Mouse (Mus musculus): ENCODE data around the gene Cx3cl1. TPM values are rescaled to one million over a fixed set of nuclear protein-coding genes. Genes with fewer than 3 reads are reported as not detected.

Gene Cx3cl1
- polyA plus RNA-seq, 2 experiments, result 8.6 to 10.5 TPM

GRCm38 (mm10) chr8:94781838-94782235, 10.0 kb downstream of the Cx3cl1 start:
- peaks cover 27% of the 10 kb centered on the region for H3K4me1 ChIP-seq (ENCODE audit: control insufficient read depth, insufficient read depth, low read length)
- H3K4me3 ChIP-seq (replicated peaks; ENCODE audit: low read length), result 0 out of 2 replicates have a peak overlapping the region, but pooled peaks have one; percentile 2
- WGBS, result 12% methylated on average over 9 of the region's 11 CpGs
- H3K9me3 ChIP-seq (ENCODE audit: control insufficient read depth, low read length), result no peaks in the 10 kb centered on the region
- DNase-seq (ENCODE audit: low spot score), result peak; percentile 42
- H3K36me3 ChIP-seq (ENCODE audit: control insufficient read depth, insufficient read depth, low read length), result no peaks in the 10 kb centered on the region
- H3K9ac ChIP-seq (ENCODE audit: low read depth, low read length, severe bottlenecking), result no peak overlapping the region
- H3K27me3 ChIP-seq (ENCODE audit: control insufficient read depth, insufficient read depth, low read length), result no peaks in the 10 kb centered on the region
- no peak for TF ChIP-seq POLR2A (IDR thresholded peaks at IDR 0.05; ENCODE audit: borderline replicate concordance, extremely low read depth, insufficient read depth, insufficient read length)
- no peak overlapping the region for H3K27ac ChIP-seq (replicated peaks; ENCODE audit: low read depth, low read length)
- peak overlapping the region; percentile 29; the same call in 1 of the 2 replicates for H3K4me2 ChIP-seq (replicated peaks; ENCODE audit: low read depth, low read length, severe bottlenecking)
- peak; percentile 28 for ATAC-seq (ENCODE audit: low FRiP score, low read depth)

DNA sequence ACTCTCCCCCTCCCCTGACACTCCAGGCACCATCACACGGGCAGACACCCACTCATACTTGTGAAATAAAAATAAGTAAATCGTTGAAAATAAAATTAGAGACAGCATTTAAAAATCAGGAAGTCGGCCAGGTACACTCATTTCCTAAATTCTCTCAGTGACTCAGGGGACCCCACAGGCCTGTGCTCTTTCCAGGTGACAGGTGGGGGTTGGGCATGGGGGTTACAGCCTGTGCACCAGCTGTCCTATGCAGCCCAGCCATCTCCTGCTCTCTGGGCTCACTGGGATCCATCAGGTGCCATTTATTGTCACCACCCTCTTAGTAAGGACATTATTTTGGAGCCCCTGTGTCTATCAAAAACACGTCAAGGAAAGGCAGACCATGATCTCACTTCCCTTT, 12.1 kb downstream of the Cx3cl1 start:
- no peak overlapping the region for H3K4me3 ChIP-seq (replicated peaks; ENCODE audit: low read length)
- H3K4me2 ChIP-seq (replicated peaks; ENCODE audit: low read depth, low read length, severe bottlenecking), result no peak overlapping the region
- DNase-seq (ENCODE audit: low spot score) (no peak), ATAC-seq (ENCODE audit: low FRiP score, low read depth) (no peak)
- H3K9ac ChIP-seq (ENCODE audit: low read depth, low read length, severe bottlenecking), result no peak overlapping the region
- H3K27me3 ChIP-seq (ENCODE audit: control insufficient read depth, insufficient read depth, low read length), result no peaks in the 10 kb centered on the region
- H3K4me1 ChIP-seq (ENCODE audit: control insufficient read depth, insufficient read depth, low read length), result peaks cover 20% of the 10 kb centered on the region
- H3K36me3 ChIP-seq (ENCODE audit: control insufficient read depth, insufficient read depth, low read length), result no peaks in the 10 kb centered on the region
- no peak overlapping the region for H3K27ac ChIP-seq (replicated peaks; ENCODE audit: low read depth, low read length)
- TF ChIP-seq POLR2A (IDR thresholded peaks at IDR 0.05; ENCODE audit: borderline replicate concordance, extremely low read depth, insufficient read depth, insufficient read length), result no peak
- H3K9me3 ChIP-seq (ENCODE audit: control insufficient read depth, low read length), result no peaks in the 10 kb centered on the region
- whole genome bisulfite sequencing, result 61% methylated on average over 4 of the region's 4 CpGs

DNA sequence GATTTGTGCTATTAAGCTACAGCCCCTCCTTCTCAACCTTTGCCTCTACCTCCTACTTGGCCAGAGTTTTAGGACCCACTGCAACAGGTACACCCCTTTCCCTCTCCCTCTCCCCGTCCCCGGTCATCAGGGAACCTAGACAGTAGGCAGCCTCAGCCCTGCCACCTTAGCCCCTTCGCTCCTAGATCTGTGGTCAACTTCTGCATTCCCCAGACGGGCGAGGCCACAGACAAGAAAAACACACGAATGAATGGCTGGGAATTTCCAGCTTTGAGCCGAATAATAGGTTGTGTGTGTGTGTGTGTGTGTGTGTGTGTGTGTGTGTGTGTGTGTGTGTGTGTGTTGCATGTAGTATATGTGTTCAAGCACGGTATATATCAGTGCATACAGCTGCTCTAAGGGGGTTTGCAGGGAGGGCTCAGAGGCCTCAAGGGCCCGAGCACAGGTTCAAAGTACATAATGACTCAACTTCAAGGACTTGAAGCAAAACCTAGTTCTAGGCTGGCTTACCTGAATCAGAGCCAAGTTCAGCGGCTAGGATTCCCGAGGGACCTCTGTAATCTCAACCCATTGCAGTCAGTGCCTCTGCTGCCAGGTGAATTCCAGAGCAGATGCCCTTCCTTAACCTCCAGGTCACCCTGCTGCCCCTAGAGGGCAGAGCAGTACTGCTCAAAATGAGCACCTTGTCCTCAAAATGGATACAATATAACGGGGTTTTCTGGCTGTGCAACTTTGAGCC, 13.6 kb downstream of the Cx3cl1 start:
- Histone ChIP-seq H3K27ac (replicated peaks; ENCODE audit: low read depth, low read length) (no peak overlapping the region), H3K4me1 (ENCODE audit: control insufficient read depth, insufficient read depth, low read length) (peaks cover 20% of the 10 kb centered on the region), H3K36me3 (ENCODE audit: control insufficient read depth, insufficient read depth, low read length) (no peaks in the 10 kb centered on the region), H3K27me3 (ENCODE audit: control insufficient read depth, insufficient read depth, low read length) (no peaks in the 10 kb centered on the region), H3K9me3 (ENCODE audit: control insufficient read depth, low read length) (no peaks in the 10 kb centered on the region), H3K9ac (ENCODE audit: low read depth, low read length, severe bottlenecking) (no peak overlapping the region), H3K4me3 (replicated peaks; ENCODE audit: low read length) (no peak overlapping the region), H3K4me2 (replicated peaks; ENCODE audit: low read depth, low read length, severe bottlenecking) (no peak overlapping the region)
- no peak for TF ChIP-seq POLR2A (IDR thresholded peaks at IDR 0.05; ENCODE audit: borderline replicate concordance, extremely low read depth, insufficient read depth, insufficient read length)
- 57% methylated on average over 12 of the region's 12 CpGs for WGBS
- no peak for ATAC-seq (ENCODE audit: low FRiP score, low read depth)
- DNase-seq (ENCODE audit: low spot score), result no peak

DNA sequence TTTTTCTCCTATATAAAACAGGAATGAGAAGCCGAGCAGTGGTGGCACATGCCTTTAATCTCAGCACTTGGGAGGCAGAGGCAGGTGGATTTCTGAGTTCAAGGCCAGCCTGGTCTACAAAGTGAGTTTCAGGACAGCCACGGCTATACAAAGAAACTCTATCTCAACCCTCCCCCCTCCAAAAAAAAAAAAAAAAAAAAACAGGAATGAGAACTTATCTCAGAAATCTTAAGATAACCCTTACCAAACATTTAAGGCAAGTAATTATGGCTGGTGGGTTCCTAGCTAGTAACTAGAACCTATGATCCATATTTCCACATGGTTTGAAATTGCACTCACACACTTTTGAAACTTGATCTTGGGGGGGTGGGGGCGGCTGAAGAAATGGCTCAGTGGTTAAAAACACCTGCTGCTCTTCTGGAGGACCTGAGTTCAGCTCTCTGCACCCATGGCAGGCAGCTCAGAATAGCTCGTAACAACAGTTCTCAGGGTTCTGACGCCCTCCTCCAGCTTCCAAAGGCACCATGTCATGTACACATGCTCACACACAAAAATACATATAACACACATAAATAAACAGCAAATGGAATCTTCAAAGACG, 14.3 kb downstream of the Cx3cl1 start:
- 68% methylated on average over 6 of the region's 6 CpGs for WGBS
- H3K36me3 ChIP-seq (ENCODE audit: control insufficient read depth, insufficient read depth, low read length), result no peaks in the 10 kb centered on the region
- DNase-seq (ENCODE audit: low spot score) (no peak), ATAC-seq (ENCODE audit: low FRiP score, low read depth) (no peak)
- H3K9ac ChIP-seq (ENCODE audit: low read depth, low read length, severe bottlenecking), result no peak overlapping the region
- H3K4me1 ChIP-seq (ENCODE audit: control insufficient read depth, insufficient read depth, low read length), result peaks cover 20% of the 10 kb centered on the region
- TF ChIP-seq POLR2A (IDR thresholded peaks at IDR 0.05; ENCODE audit: borderline replicate concordance, extremely low read depth, insufficient read depth, insufficient read length), result no peak
- no peaks in the 10 kb centered on the region for H3K27me3 ChIP-seq (ENCODE audit: control insufficient read depth, insufficient read depth, low read length)
- no peaks in the 10 kb centered on the region for H3K9me3 ChIP-seq (ENCODE audit: control insufficient read depth, low read length)
- H3K4me2 ChIP-seq (replicated peaks; ENCODE audit: low read depth, low read length, severe bottlenecking), result no peak overlapping the region
- no peak overlapping the region for H3K4me3 ChIP-seq (replicated peaks; ENCODE audit: low read length)
- no peak overlapping the region for H3K27ac ChIP-seq (replicated peaks; ENCODE audit: low read depth, low read length)

DNA sequence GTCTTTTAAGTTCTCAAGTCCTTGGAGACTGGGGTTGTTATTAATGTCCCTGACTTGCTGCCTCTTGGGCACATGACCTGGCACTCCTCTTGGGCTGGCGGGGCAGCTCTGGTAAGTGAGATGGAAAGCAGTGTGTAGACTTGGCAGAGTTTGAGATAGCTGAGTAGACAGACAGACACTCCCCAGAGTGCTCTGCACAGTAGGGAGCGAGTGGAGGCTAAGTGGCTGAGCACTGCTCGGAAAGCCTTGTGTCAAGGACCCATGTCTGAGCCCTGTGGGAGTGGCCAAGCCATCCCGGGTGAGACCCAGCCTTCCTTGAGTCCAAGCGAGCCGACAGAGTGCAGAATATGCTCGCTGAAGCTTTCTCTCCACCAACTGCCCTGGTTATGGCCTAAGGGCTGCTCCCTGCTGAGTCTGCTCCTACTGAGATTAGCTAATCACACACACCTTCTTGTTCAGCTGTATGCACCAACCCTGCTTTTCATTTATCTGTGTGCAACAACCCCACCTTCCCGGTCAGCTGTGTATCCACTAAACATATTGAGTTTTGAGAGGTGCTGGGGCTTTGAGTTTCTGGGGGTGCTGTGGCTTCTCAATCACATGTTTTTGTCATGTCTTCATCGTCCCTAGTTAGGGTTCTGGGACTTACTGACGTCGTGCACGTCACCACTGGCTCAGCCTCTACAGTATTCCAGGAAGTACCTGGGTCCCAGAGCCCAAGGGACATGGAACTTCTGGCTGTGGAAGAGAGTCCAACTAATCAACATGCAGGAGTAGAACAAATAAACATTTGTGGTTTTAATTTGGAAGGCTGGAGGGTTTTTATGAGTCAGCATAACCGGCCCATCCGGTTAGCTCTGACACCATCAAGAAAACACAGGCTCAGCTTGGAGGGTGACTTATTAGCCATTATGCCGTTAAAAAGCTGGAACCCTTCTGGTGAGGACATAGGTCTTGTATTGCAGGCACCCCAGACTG, 16.0 kb downstream of the Cx3cl1 start:
- no peaks in the 10 kb centered on the region for H3K9me3 ChIP-seq (ENCODE audit: control insufficient read depth, low read length)
- H3K27ac ChIP-seq (replicated peaks; ENCODE audit: low read depth, low read length), result no peak overlapping the region
- no peak overlapping the region for H3K9ac ChIP-seq (ENCODE audit: low read depth, low read length, severe bottlenecking)
- DNase-seq (ENCODE audit: low spot score) (no peak), ATAC-seq (ENCODE audit: low FRiP score, low read depth) (no peak)
- 44% methylated on average over 15 of the region's 15 CpGs for WGBS
- H3K4me3 ChIP-seq (replicated peaks; ENCODE audit: low read length), result no peak overlapping the region
- H3K36me3 ChIP-seq (ENCODE audit: control insufficient read depth, insufficient read depth, low read length), result no peaks in the 10 kb centered on the region
- H3K4me1 ChIP-seq (ENCODE audit: control insufficient read depth, insufficient read depth, low read length), result peaks cover 10% of the 10 kb centered on the region; the same call in 1 of the 2 replicates
- H3K27me3 ChIP-seq (ENCODE audit: control insufficient read depth, insufficient read depth, low read length), result no peaks in the 10 kb centered on the region
- no peak overlapping the region for H3K4me2 ChIP-seq (replicated peaks; ENCODE audit: low read depth, low read length, severe bottlenecking)
- no peak for TF ChIP-seq POLR2A (IDR thresholded peaks at IDR 0.05; ENCODE audit: borderline replicate concordance, extremely low read depth, insufficient read depth, insufficient read length)
